Mouse (Mus musculus) heart, postnatal 0 days (tissue): ENCODE results near the gene Hcfc1. TPM values are rescaled to one million over a fixed set of nuclear protein-coding genes. Genes with fewer than 3 reads are reported as not detected.
A peak's percentile ranks its signal among the peaks of the same experiment; 100 is the strongest.

ENCODE experiments used
- ATAC-seq: fragments of 200-750 bp; cut with Nextera tagmentation; 2 replicates; pipeline ENCODE4 v1.8.0; 2017; ENCODE audit warnings: low read depth, moderate number of reproducible peaks, moderate library complexity; ENCODE audit not compliant: insufficient read depth
- DNase-seq: peaks from one replicate; pipeline ENCODE4 v3.0.0-alpha.2; 2016; ENCODE audit warnings: low spot score
- H3K27ac ChIP-seq: fragments of 300-500 bp; sonication (generic); 2 replicates; pipeline ENCODE4 v1.5.1; 2014; ENCODE audit warnings: low read depth, mild to moderate bottlenecking
- H3K27me3 ChIP-seq: fragments of 300-500 bp; sonication (generic); 2 replicates; pipeline ENCODE4 v1.6.1; 2014; ENCODE audit warnings: low read length, mixed read lengths; ENCODE audit not compliant: control insufficient read depth, insufficient read depth
- H3K36me3 ChIP-seq: fragments of 300-500 bp; sonication (generic); replicated peaks from 2 replicates; pipeline ENCODE4 v1.6.1; 2014; ENCODE audit warnings: low read length, mixed read lengths; ENCODE audit not compliant: control insufficient read depth, insufficient read depth
- H3K4me1 ChIP-seq: fragments of 300-500 bp; sonication (generic); 2 replicates; pipeline ENCODE4 v1.6.1; 2014; ENCODE audit warnings: antibody characterized with exemption; ENCODE audit not compliant: control insufficient read depth, insufficient read depth
- H3K4me2 ChIP-seq: fragments of 300-500 bp; sonication (generic); 2 replicates; pipeline ENCODE4 v1.6.1; 2014; ENCODE audit warnings: low read depth, mild to moderate bottlenecking, low read length, moderate library complexity
- H3K4me3 ChIP-seq: fragments of 300-500 bp; sonication (generic); 2 replicates; pipeline ENCODE4 v1.5.1; 2014; ENCODE audit warnings: low read depth, low read length
- H3K9ac ChIP-seq: fragments of 300-500 bp; sonication (generic); replicated peaks from 2 replicates; pipeline ENCODE4 v1.6.1; 2014; ENCODE audit warnings: low read depth, low read length, mixed read lengths
- H3K9me3 ChIP-seq: fragments of 300-500 bp; sonication (generic); replicated peaks from 2 replicates; pipeline ENCODE4 v1.6.1; 2016; ENCODE audit warnings: low read length; ENCODE audit not compliant: control insufficient read depth
- CTCF ChIP-seq: IDR thresholded peaks from 2 replicates; pipeline ENCODE4 v1.5.1; 2016; ENCODE audit warnings: antibody characterized with exemption, control low read depth, low read depth
- EP300 ChIP-seq: IDR thresholded peaks from 2 replicates; pipeline ENCODE4 v1.6.1; 2016; ENCODE audit warnings: antibody characterized with exemption, low read depth
- WGBS: fragments of 180-500 bp; shearing (Covaris S2); extraction: QIAGEN DNeasy Blood & Tissue Kit; methylation state at CpG from one replicate; pipeline ENCODE4 v1.1.7; 2014; 5-methylcytosine and 5-hydroxymethylcytosine counted together
- polyA plus RNA-seq: library from polyadenylated mRNA; unstranded; fragments of >200 nt; fragmentation: Nextera tagmentation; extraction: Ambion mirVana; gene quantifications from 2 replicates; pipeline ENCODE4 v1.2.1, GENCODE M21; 2015
- total RNA-seq: library from RNA; depleted of rRNA; stranded (reverse); fragments of >200 nt; gene quantifications from 2 replicates; pipeline ENCODE4 v1.2.3, GENCODE M21; 2014; ENCODE audit warnings: low replicate concordance

Hcfc1 gene
- total and polyA plus RNA-seq, 2 experiments from 2014 or later: 17.6 to 70.4 TPM

- ATAC-seq: no peak
- no peaks in the 10 kb centered on the region for H3K27me3 ChIP-seq
- H3K36me3 ChIP-seq: peaks cover 45% of the 10 kb centered on the region
- H3K9me3 ChIP-seq: no peaks in the 10 kb centered on the region
- H3K4me3 ChIP-seq: no peak overlapping the region
- H3K27ac ChIP-seq: no peak overlapping the region
- no peak for DNase-seq
- H3K4me2 ChIP-seq: no peak overlapping the region
- H3K9ac ChIP-seq: no peak overlapping the region
- TF ChIP-seq CTCF (no peak), EP300 (no peak)
- no peaks in the 10 kb centered on the region for H3K4me1 ChIP-seq
- WGBS: 61% methylated on average over 2 of the region's 2 CpGs
Measured at GRCm38 (mm10) chrX:73942294-73942693, 23.9 kb downstream of the Hcfc1 start.

- DNase-seq (no peak), ATAC-seq (no peak)
- peaks cover 41% of the 10 kb centered on the region for H3K36me3 ChIP-seq
- H3K27me3 ChIP-seq: no peaks in the 10 kb centered on the region
- no peak overlapping the region for H3K27ac ChIP-seq
- H3K4me1 ChIP-seq: no peaks in the 10 kb centered on the region
- 32% methylated on average over 2 of the region's 2 CpGs for WGBS
- TF ChIP-seq CTCF (no peak), EP300 (no peak)
- H3K9me3 ChIP-seq: no peaks in the 10 kb centered on the region
- no peak overlapping the region for H3K9ac ChIP-seq
- H3K4me2 ChIP-seq: no peak overlapping the region
- H3K4me3 ChIP-seq: no peak overlapping the region
Measured at GRCm38 (mm10) chrX:73941860-73942259, 24.3 kb downstream of the Hcfc1 start.

GRCm38 (mm10) chrX:73931871-73932270 lies 34.3 kb downstream of the Hcfc1 start:
- no peaks in the 10 kb centered on the region for H3K9me3 ChIP-seq
- no peak for DNase-seq
- H3K4me3 ChIP-seq: no peak overlapping the region
- WGBS: 83% methylated on average over 2 of the region's 2 CpGs
- H3K36me3 ChIP-seq: no peaks in the 10 kb centered on the region
- H3K27ac ChIP-seq: no peak overlapping the region
- no peak for TF ChIP-seq CTCF
- TF ChIP-seq EP300: no peak
- no peaks in the 10 kb centered on the region for H3K4me1 ChIP-seq
- no peaks in the 10 kb centered on the region for H3K27me3 ChIP-seq
- no peak for ATAC-seq
- H3K4me2 ChIP-seq: no peak overlapping the region
- H3K9ac ChIP-seq: no peak overlapping the region

- H3K4me2 ChIP-seq: peak within 1 kb of the TSS; percentile 58
- TF ChIP-seq EP300: no peak
- peak; percentile 37; the same call in 1 of the 2 replicates for TF ChIP-seq CTCF
- H3K27me3 ChIP-seq: no peaks in the 10 kb centered on the region
- H3K9me3 ChIP-seq: no peaks in the 10 kb centered on the region
- no peaks in the 10 kb centered on the region; the same call in 1 of the 2 replicates for H3K36me3 ChIP-seq
- no peaks in the 10 kb centered on the region for H3K4me1 ChIP-seq
- H3K4me3 ChIP-seq: peak within 1 kb of the TSS; percentile 41
- peak within 1 kb of the TSS; percentile 20; the same call in 1 of the 2 replicates for H3K27ac ChIP-seq
- peak; percentile 98 for ATAC-seq
- peak; percentile 62 for DNase-seq
- whole genome bisulfite sequencing: 34% methylated on average over 17 of the region's 17 CpGs
- peak within 1 kb of the TSS; percentile 28 for H3K9ac ChIP-seq
Measured at GRCm38 (mm10) chrX:73930402-73931062, 35.6 kb downstream of the Hcfc1 start, which contains the start of gene Renbp. TSS of gene Renbp (minus strand) at chrX:73930850.

GRCm38 (mm10) chrX:73922550-73922882 lies 43.6 kb downstream of the Hcfc1 start:
- no peak for TF ChIP-seq CTCF
- no peak for TF ChIP-seq EP300
- 84% methylated on average over 8 of the region's 8 CpGs for WGBS
- no peak overlapping the region for H3K27ac ChIP-seq

More at GRCm38 (mm10) chrX:73922550-73922882, 43.6 kb downstream of the Hcfc1 start:
- no peak for ATAC-seq
- no peaks in the 10 kb centered on the region; the same call in 1 of the 2 replicates for H3K4me1 ChIP-seq
- H3K4me2 ChIP-seq: peak overlapping the region; percentile 63
- no peaks in the 10 kb centered on the region for H3K27me3 ChIP-seq
- peak overlapping the region; percentile 58 for H3K4me3 ChIP-seq
- H3K9me3 ChIP-seq: no peaks in the 10 kb centered on the region
- no peak for DNase-seq
- no peak overlapping the region for H3K9ac ChIP-seq
- peaks cover 6% of the 10 kb centered on the region for H3K36me3 ChIP-seq
